Mouse (Mus musculus): ENCODE results near the gene Espn. TPM values are rescaled to one million over a fixed set of nuclear protein-coding genes. Genes with fewer than 3 reads are reported as not detected.
A peak's percentile ranks its signal among the peaks of the same experiment; 100 is the strongest.

Espn gene
- total RNA-seq, 1 experiment, result 5.6 TPM

DNA sequence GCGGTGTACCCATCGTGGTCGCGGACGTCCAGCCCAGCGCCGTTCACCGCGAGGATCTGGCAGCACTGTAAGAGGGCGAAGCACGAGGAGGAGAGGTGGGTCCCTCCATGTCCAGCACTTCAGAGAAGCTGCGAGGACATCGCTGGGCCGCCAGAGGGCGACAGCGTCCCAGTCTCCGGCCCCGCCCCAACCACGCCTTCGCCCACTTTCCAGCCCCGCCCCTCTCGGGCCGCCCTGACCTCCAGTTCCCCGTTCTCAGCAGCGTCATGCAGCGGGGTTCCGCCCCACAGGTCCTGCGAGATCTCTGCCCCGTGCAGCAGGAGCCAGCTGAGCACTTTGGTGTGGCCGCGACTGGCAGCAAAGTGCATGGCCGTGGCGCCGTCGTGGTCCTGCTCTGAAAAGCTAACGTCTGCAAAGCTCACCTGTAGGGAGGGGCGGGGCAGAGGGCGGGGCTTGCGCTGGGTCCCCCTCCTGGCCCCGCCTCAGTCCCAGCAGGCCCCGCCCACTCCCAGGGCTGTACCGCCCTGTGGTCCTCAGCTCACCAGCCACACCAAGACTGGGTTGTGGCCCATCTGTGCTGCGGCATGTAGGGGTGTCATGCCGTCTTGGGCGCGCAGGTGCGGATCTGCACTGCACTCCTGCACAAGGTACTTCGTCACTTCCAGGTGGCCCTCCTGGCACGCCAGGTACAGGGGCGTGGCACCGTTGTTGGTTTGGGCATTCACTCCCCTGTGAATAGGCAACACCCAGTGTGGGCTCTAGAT, 13.5 kb downstream of the Espn start:
- no peaks in the 10 kb centered on the region for H3K9me3 ChIP-seq (ENCODE audit: control insufficient read depth, insufficient read depth, low read depth, low read length)
- H3K36me3 ChIP-seq (ENCODE audit: control insufficient read depth, insufficient read depth, low read length, poor library complexity, severe bottlenecking), result no peaks in the 10 kb centered on the region
- peak; percentile 77 for DNase-seq (ENCODE audit: low read depth, low spot score)
- peak overlapping the region; percentile 76 to 95 for H3K4me3 ChIP-seq (ENCODE audit: insufficient read depth in 1 of 2, low read depth in 1 of 2, low read length in 2 of 2, poor library complexity in 1 of 2, severe bottlenecking in 1 of 2)
- no peak overlapping the region for H3K27ac ChIP-seq (ENCODE audit: insufficient read depth, low read depth, low read length, poor library complexity, severe bottlenecking)
- peaks cover 0 to 17% of the 10 kb centered on the region in 2 experiments; a peak in 1 of 4 replicates for H3K4me1 ChIP-seq (ENCODE audit: control insufficient read depth in 2 of 2, insufficient read depth in 2 of 2, low read length in 2 of 2, poor library complexity in 1 of 2)
- H3K9ac ChIP-seq (ENCODE audit: insufficient read depth, low read depth, low read length, poor library complexity, severe bottlenecking), result no peak overlapping the region
- 0 out of 2 replicates have a peak, but pooled peaks have one; percentile 10 for TF ChIP-seq ZC3H11A (IDR thresholded peaks at IDR 0.05; ENCODE audit: borderline replicate concordance, low read depth, low read length)
- TF ChIP-seq CHD2 (IDR thresholded peaks at IDR 0.05; ENCODE audit: low read depth, low read length), result no peak
- in situ Hi-C loops (cut with MboI; ENCODE audit: low sequenced_read_pairs in 2 of 2, unreplicated experiment in 2 of 2), result no loop called here

DNA sequence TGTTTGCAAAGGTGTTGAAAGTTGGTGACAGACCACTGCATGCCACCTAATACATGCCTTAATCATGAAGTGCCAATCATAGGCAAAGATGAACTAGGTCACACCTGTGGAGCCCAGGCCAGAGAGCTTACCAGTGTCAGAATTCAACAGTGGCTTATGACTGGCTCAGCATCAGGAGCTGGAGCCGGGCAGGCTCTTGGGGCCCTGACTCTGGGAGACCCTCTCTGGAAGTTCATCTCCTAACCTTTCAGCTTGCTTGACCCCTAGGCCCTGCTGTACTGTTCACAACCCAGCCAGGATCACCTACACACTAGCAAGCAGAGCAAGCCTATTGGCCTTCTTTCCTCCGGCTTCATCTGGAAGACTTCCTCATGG, 15.3 kb downstream of the Espn start:
- Histone ChIP-seq H3K4me3 (ENCODE audit: insufficient read depth in 1 of 2, low read depth in 1 of 2, low read length in 2 of 2, poor library complexity in 1 of 2, severe bottlenecking in 1 of 2) (no peak overlapping the region), H3K27ac (ENCODE audit: insufficient read depth, low read depth, low read length, poor library complexity, severe bottlenecking) (no peak overlapping the region), H3K9me3 (ENCODE audit: control insufficient read depth, insufficient read depth, low read depth, low read length) (no peaks in the 10 kb centered on the region), H3K9ac (ENCODE audit: insufficient read depth, low read depth, low read length, poor library complexity, severe bottlenecking) (no peak overlapping the region), H3K4me1 (ENCODE audit: control insufficient read depth in 2 of 2, insufficient read depth in 2 of 2, low read length in 2 of 2, poor library complexity in 1 of 2) (peaks cover 0 to 21% of the 10 kb centered on the region in 2 experiments; a peak in 1 of 4 replicates), H3K36me3 (ENCODE audit: control insufficient read depth, insufficient read depth, low read length, poor library complexity, severe bottlenecking) (no peaks in the 10 kb centered on the region)
- in situ Hi-C loops (cut with MboI; ENCODE audit: low sequenced_read_pairs in 2 of 2, unreplicated experiment in 2 of 2), result no loop called here
- TF ChIP-seq MAFK (IDR thresholded peaks at IDR 0.05; ENCODE audit: insufficient read depth, low read depth, low read length), result no peak
- TF ChIP-seq HCFC1 (IDR thresholded peaks at IDR 0.05; ENCODE audit: borderline replicate concordance, insufficient read depth, low read length), result no peak
- no peak for TF ChIP-seq ZNF384 (IDR thresholded peaks at IDR 0.05; ENCODE audit: low read depth, low read length)
- no peak for TF ChIP-seq CHD2 (IDR thresholded peaks at IDR 0.05; ENCODE audit: low read depth, low read length)
- no peak for TF ChIP-seq ZC3H11A (IDR thresholded peaks at IDR 0.05; ENCODE audit: borderline replicate concordance, low read depth, low read length)
- no peak for DNase-seq (ENCODE audit: low read depth, low spot score)

- TF ChIP-seq ZNF384 (IDR thresholded peaks at IDR 0.05; ENCODE audit: low read depth, low read length), result no peak
- no peak for TF ChIP-seq MAFK (IDR thresholded peaks at IDR 0.05; ENCODE audit: insufficient read depth, low read depth, low read length)
- no peak for TF ChIP-seq CHD2 (IDR thresholded peaks at IDR 0.05; ENCODE audit: low read depth, low read length)
- TF ChIP-seq ZC3H11A (IDR thresholded peaks at IDR 0.05; ENCODE audit: borderline replicate concordance, low read depth, low read length), result no peak
- no peak for TF ChIP-seq HCFC1 (IDR thresholded peaks at IDR 0.05; ENCODE audit: borderline replicate concordance, insufficient read depth, low read length)
These were observed 15.9 kb downstream of the Espn start for GRCm38 (mm10) chr4:152136112-152136875.

GRCm38 (mm10) chr4:152135363-152135762, 16.8 kb downstream of the Espn start:
- DNase-seq (ENCODE audit: low read depth, low spot score), result no peak
- Histone ChIP-seq H3K36me3 (ENCODE audit: control insufficient read depth, insufficient read depth, low read length, poor library complexity, severe bottlenecking) (no peaks in the 10 kb centered on the region), H3K4me3 (ENCODE audit: insufficient read depth in 1 of 2, low read depth in 1 of 2, low read length in 2 of 2, poor library complexity in 1 of 2, severe bottlenecking in 1 of 2) (no peak overlapping the region), H3K9ac (ENCODE audit: insufficient read depth, low read depth, low read length, poor library complexity, severe bottlenecking) (no peak overlapping the region), H3K9me3 (ENCODE audit: control insufficient read depth, insufficient read depth, low read depth, low read length) (no peaks in the 10 kb centered on the region), H3K27ac (ENCODE audit: insufficient read depth, low read depth, low read length, poor library complexity, severe bottlenecking) (no peak overlapping the region), H3K4me1 (ENCODE audit: control insufficient read depth in 2 of 2, insufficient read depth in 2 of 2, low read length in 2 of 2, poor library complexity in 1 of 2) (peaks cover 0 to 22% of the 10 kb centered on the region in 2 experiments; a peak in 1 of 4 replicates)
- in situ Hi-C loops (cut with MboI; ENCODE audit: low sequenced_read_pairs in 2 of 2, unreplicated experiment in 2 of 2), result no loop called here
- TF ChIP-seq ZC3H11A (IDR thresholded peaks at IDR 0.05; ENCODE audit: borderline replicate concordance, low read depth, low read length) (no peak), MAFK (IDR thresholded peaks at IDR 0.05; ENCODE audit: insufficient read depth, low read depth, low read length) (no peak), ZNF384 (IDR thresholded peaks at IDR 0.05; ENCODE audit: low read depth, low read length) (no peak), CHD2 (IDR thresholded peaks at IDR 0.05; ENCODE audit: low read depth, low read length) (no peak), HCFC1 (IDR thresholded peaks at IDR 0.05; ENCODE audit: borderline replicate concordance, insufficient read depth, low read length) (no peak)

More at GRCm38 (mm10) chr4:152136112-152136875, 15.9 kb downstream of the Espn start:
- Histone ChIP-seq H3K4me3 (ENCODE audit: insufficient read depth in 1 of 2, low read depth in 1 of 2, low read length in 2 of 2, poor library complexity in 1 of 2, severe bottlenecking in 1 of 2) (no peak overlapping the region), H3K27ac (ENCODE audit: insufficient read depth, low read depth, low read length, poor library complexity, severe bottlenecking) (no peak overlapping the region), H3K36me3 (ENCODE audit: control insufficient read depth, insufficient read depth, low read length, poor library complexity, severe bottlenecking) (no peaks in the 10 kb centered on the region), H3K4me1 (ENCODE audit: control insufficient read depth in 2 of 2, insufficient read depth in 2 of 2, low read length in 2 of 2, poor library complexity in 1 of 2) (peaks cover 0 to 21% of the 10 kb centered on the region in 2 experiments; a peak in 1 of 4 replicates), H3K9ac (ENCODE audit: insufficient read depth, low read depth, low read length, poor library complexity, severe bottlenecking) (no peak overlapping the region), H3K9me3 (ENCODE audit: control insufficient read depth, insufficient read depth, low read depth, low read length) (no peaks in the 10 kb centered on the region)
- in situ Hi-C loops (cut with MboI; ENCODE audit: low sequenced_read_pairs in 2 of 2, unreplicated experiment in 2 of 2), result no loop called here
- no peak for DNase-seq (ENCODE audit: low read depth, low spot score)
